Mouse (Mus musculus) limb, embryonic 12.5 days (tissue): ENCODE results near the gene Cse1l. TPM values are rescaled to one million over a fixed set of nuclear protein-coding genes. Genes with fewer than 3 reads are reported as not detected.

ENCODE experiments used
- ATAC-seq: fragments of 200-750 bp; cut with Nextera tagmentation; 2 replicates; pipeline ENCODE4 v1.8.0; 2017; ENCODE audit warnings: low read depth, moderate TSS enrichment; ENCODE audit not compliant: insufficient number of reproducible peaks, insufficient read depth, low FRiP score, low TSS enrichment
- H3K27ac ChIP-seq: fragments of 300-500 bp; sonication (generic); 2 replicates; pipeline ENCODE4 v1.5.1; 2016; ENCODE audit warnings: mild to moderate bottlenecking, moderate library complexity
- H3K27me3 ChIP-seq: fragments of 300-500 bp; sonication (generic); 2 replicates; pipeline ENCODE4 v1.6.1; 2016; ENCODE audit warnings: mild to moderate bottlenecking, moderate library complexity
- H3K36me3 ChIP-seq: fragments of 300-500 bp; sonication (generic); 2 replicates; pipeline ENCODE4 v1.6.1; 2016; ENCODE audit warnings: mild to moderate bottlenecking, moderate library complexity
- H3K4me1 ChIP-seq: fragments of 300-500 bp; sonication (generic); replicated peaks from 2 replicates; pipeline ENCODE4 v1.6.1; 2016
- H3K4me2 ChIP-seq: fragments of 300-500 bp; sonication (generic); 2 replicates; pipeline ENCODE4 v1.6.1; 2016; ENCODE audit warnings: mild to moderate bottlenecking, moderate library complexity
- H3K4me3 ChIP-seq: fragments of 300-500 bp; sonication (generic); replicated peaks from 2 replicates; pipeline ENCODE4 v1.5.1; 2016; ENCODE audit warnings: mild to moderate bottlenecking
- H3K9ac ChIP-seq: fragments of 300-500 bp; sonication (generic); replicated peaks from 2 replicates; pipeline ENCODE4 v1.6.1; 2016; ENCODE audit warnings: mild to moderate bottlenecking, moderate library complexity
- H3K9me3 ChIP-seq: fragments of 300-500 bp; sonication (generic); 2 replicates; pipeline ENCODE4 v1.6.1; 2016; ENCODE audit warnings: mild to moderate bottlenecking, moderate library complexity
- WGBS: fragments of 180-500 bp; shearing (Covaris S2); methylation state at CpG from one replicate; pipeline ENCODE4 v1.1.7; 2016; 5-methylcytosine and 5-hydroxymethylcytosine counted together
- polyA plus RNA-seq: library from polyadenylated mRNA; unstranded; fragments of >200 nt; fragmentation: Nextera tagmentation; extraction: Ambion mirVana; gene quantifications from 2 replicates; pipeline ENCODE4 v1.2.1, GENCODE M21; 2016

Gene Cse1l
- polyA plus RNA-seq, 1 experiment from 2014 or later: 169 TPM

- ATAC-seq: no peak
- Histone ChIP-seq H3K27me3 (no peaks in the 10 kb centered on the region), H3K4me1 (peaks cover 9% of the 10 kb centered on the region), H3K9me3 (no peaks in the 10 kb centered on the region), H3K36me3 (no peaks in the 10 kb centered on the region), H3K4me3 (no peak overlapping the region), H3K4me2 (no peak overlapping the region), H3K27ac (no peak overlapping the region), H3K9ac (no peak overlapping the region)
- 91% methylated on average over 6 of the region's 6 CpGs for WGBS
Observed at GRCm38 (mm10) chr2:166903719-166904282, 2.0 kb upstream of the Cse1l start.

- Histone ChIP-seq H3K9ac (peak overlapping the region; percentile 86), H3K4me1 (peaks cover 9% of the 10 kb centered on the region), H3K9me3 (no peaks in the 10 kb centered on the region), H3K4me2 (peak overlapping the region; percentile 95), H3K4me3 (peak overlapping the region; percentile 86), H3K27me3 (no peaks in the 10 kb centered on the region), H3K36me3 (peaks cover 22% of the 10 kb centered on the region), H3K27ac (peak overlapping the region; percentile 98)
- under 1% methylated on average over 28 of the region's 28 CpGs for WGBS
- peak; percentile 9; the same call in 1 of the 2 replicates for ATAC-seq
Observed at GRCm38 (mm10) chr2:166906523-166907182, 813 bp downstream of the Cse1l start.

- no peaks in the 10 kb centered on the region for H3K27me3 ChIP-seq
- no peak overlapping the region for H3K9ac ChIP-seq
- H3K9me3 ChIP-seq: no peaks in the 10 kb centered on the region
- peaks cover 9% of the 10 kb centered on the region for H3K4me1 ChIP-seq
- ATAC-seq: no peak
- H3K27ac ChIP-seq: no peak overlapping the region
- H3K36me3 ChIP-seq: peaks cover 22% of the 10 kb centered on the region
- H3K4me2 ChIP-seq: no peak overlapping the region
- 96% methylated on average over 3 of the region's 3 CpGs for WGBS
- no peak overlapping the region for H3K4me3 ChIP-seq
Observed at GRCm38 (mm10) chr2:166909729-166910128, 3.9 kb downstream of the Cse1l start.

DNA sequence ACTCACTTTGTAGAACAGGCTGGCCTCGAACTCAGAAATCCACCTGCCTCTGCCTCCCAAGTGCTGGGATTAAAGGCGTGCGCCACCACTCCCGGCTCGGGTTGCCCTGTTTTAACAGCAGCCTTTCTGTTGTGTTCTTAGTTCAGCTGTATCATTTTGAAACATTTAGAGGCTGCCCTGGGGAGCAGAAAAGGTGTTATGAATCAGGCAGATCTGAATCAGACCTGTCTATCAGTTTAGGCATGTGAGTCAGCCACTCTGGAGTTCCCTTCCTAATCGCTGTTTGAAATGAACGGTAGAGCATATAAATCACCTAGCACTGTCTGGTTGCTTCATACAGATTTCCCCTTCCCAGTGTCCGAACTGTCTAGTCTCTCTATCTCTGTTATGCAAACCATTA, 4.7 kb downstream of the Cse1l start:
- no peak overlapping the region for H3K9ac ChIP-seq
- no peaks in the 10 kb centered on the region for H3K9me3 ChIP-seq
- no peak for ATAC-seq
- no peaks in the 10 kb centered on the region for H3K27me3 ChIP-seq
- WGBS: 89% methylated on average over 8 of the region's 8 CpGs
- no peak overlapping the region for H3K4me3 ChIP-seq
- no peak overlapping the region for H3K4me2 ChIP-seq
- H3K27ac ChIP-seq: no peak overlapping the region
- peaks cover 9% of the 10 kb centered on the region for H3K4me1 ChIP-seq
- H3K36me3 ChIP-seq: peaks cover 24% of the 10 kb centered on the region

DNA sequence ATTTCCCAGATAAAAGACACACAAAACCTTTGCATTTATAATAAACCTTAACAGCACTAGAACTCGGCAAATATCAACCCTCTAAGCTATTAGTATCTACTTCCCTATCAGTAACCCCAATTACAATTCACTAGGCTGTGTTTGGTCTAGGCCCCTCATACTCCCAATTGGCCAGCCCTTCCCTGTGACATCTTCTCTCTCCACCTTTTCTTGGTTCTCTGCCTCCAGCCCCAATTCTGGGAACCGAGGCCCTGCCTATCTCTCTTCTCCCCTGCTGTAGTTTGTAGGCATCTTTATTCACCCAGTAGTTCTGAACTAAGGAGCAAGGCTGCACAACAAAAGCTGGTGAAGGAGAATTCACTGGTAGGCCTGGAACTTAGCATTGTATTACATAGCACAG, 18.1 kb downstream of the Cse1l start:
- peaks cover 89% of the 10 kb centered on the region for H3K36me3 ChIP-seq
- WGBS: 84% methylated on average over 2 of the region's 2 CpGs
- H3K27me3 ChIP-seq: no peaks in the 10 kb centered on the region
- no peak overlapping the region for H3K9ac ChIP-seq
- no peak overlapping the region for H3K27ac ChIP-seq
- no peak for ATAC-seq
- H3K4me2 ChIP-seq: no peak overlapping the region
- no peaks in the 10 kb centered on the region for H3K4me1 ChIP-seq
- H3K9me3 ChIP-seq: no peaks in the 10 kb centered on the region
- no peak overlapping the region for H3K4me3 ChIP-seq

- H3K9ac ChIP-seq: no peak overlapping the region
Observed at GRCm38 (mm10) chr2:166933943-166934342, 28.1 kb downstream of the Cse1l start.

DNA sequence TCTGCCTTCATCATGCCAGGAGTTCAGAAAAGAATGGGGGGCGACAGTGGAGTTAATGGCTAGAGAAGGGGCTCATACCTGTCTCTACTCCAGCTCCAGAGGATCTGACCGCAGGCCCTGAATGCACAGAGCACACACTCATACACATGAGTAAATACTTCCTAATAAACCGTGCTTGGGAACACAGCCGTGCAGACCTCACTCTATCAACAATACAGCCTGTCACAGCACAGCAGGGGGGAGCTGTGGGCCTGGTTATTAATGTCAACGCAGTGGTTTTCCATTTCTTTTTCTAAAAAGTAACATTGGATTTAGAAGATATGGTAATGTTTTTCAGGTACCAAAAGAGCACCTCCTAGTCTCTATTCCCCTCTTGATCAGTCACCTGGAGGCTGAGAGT, 28.6 kb downstream of the Cse1l start:
- H3K4me3 ChIP-seq: no peak overlapping the region
- H3K9me3 ChIP-seq: no peaks in the 10 kb centered on the region
- 91% methylated on average over 5 of the region's 5 CpGs for WGBS
- no peak overlapping the region for H3K4me2 ChIP-seq
- no peaks in the 10 kb centered on the region for H3K4me1 ChIP-seq
- H3K9ac ChIP-seq: no peak overlapping the region
- H3K27ac ChIP-seq: no peak overlapping the region
- ATAC-seq: no peak
- no peaks in the 10 kb centered on the region for H3K27me3 ChIP-seq
- H3K36me3 ChIP-seq: peaks cover 96% of the 10 kb centered on the region

More at GRCm38 (mm10) chr2:166933943-166934342, 28.1 kb downstream of the Cse1l start:
- ATAC-seq: no peak
- Histone ChIP-seq H3K9me3 (no peaks in the 10 kb centered on the region), H3K4me3 (no peak overlapping the region), H3K4me2 (no peak overlapping the region), H3K4me1 (no peaks in the 10 kb centered on the region), H3K36me3 (peaks cover 96% of the 10 kb centered on the region), H3K27ac (no peak overlapping the region), H3K27me3 (no peaks in the 10 kb centered on the region)
- WGBS: 90% methylated on average over 6 of the region's 6 CpGs

DNA sequence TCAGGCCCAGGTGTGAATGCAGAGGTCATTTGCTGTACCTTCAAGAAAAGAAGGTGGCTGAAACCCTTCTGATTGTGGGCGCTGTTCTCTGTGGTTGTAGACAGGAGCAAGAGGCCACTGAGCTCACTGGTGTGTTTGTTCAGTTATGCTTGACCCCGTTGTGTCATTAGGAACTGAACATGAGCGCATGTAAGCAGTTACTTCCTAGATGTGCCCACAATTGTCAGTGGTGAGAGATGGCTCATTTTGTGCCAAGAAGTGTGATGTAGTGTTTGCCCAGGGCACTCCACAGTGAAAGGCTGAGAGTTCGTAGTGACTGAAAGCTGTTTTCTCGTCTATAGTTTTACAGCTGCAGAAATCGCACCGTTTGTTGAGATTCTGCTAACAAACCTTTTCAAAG, 29.7 kb downstream of the Cse1l start:
- Histone ChIP-seq H3K27ac (no peak overlapping the region), H3K36me3 (peaks cover 94% of the 10 kb centered on the region)
- WGBS: 92% methylated on average over 7 of the region's 7 CpGs

DNA sequence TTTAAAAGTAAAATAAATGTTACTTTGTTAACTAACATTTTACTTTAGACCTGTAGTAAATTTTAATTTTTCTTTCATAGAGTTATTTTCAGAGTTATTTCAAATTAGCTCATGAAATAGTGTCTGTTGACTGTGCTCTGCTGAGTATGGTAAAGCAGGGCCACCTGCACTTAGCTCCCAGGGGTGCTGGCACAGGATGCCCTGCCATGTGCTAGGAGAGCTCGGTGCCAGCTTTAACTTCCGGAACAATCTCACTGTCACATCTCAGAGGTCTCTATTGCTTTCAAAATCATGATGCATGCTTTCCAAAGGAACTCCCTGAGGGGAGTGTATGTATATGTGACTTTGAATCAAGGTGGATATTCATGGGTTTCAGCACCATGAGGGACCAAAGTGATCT, 30.3 kb downstream of the Cse1l start:
- H3K27ac ChIP-seq: no peak overlapping the region
- H3K9me3 ChIP-seq: no peaks in the 10 kb centered on the region
- H3K4me1 ChIP-seq: no peaks in the 10 kb centered on the region
- H3K36me3 ChIP-seq: peaks cover 94% of the 10 kb centered on the region
- H3K4me3 ChIP-seq: no peak overlapping the region
- no peak overlapping the region for H3K4me2 ChIP-seq
- no peak for ATAC-seq
- WGBS: 89% methylated on average over 2 of the region's 2 CpGs
- H3K27me3 ChIP-seq: no peaks in the 10 kb centered on the region
- no peak overlapping the region for H3K9ac ChIP-seq

More for the DNA sequence above, 29.7 kb downstream of the Cse1l start:
- Histone ChIP-seq H3K9ac (no peak overlapping the region), H3K4me3 (no peak overlapping the region), H3K9me3 (no peaks in the 10 kb centered on the region), H3K4me1 (no peaks in the 10 kb centered on the region), H3K4me2 (no peak overlapping the region), H3K27me3 (no peaks in the 10 kb centered on the region)
- no peak for ATAC-seq

DNA sequence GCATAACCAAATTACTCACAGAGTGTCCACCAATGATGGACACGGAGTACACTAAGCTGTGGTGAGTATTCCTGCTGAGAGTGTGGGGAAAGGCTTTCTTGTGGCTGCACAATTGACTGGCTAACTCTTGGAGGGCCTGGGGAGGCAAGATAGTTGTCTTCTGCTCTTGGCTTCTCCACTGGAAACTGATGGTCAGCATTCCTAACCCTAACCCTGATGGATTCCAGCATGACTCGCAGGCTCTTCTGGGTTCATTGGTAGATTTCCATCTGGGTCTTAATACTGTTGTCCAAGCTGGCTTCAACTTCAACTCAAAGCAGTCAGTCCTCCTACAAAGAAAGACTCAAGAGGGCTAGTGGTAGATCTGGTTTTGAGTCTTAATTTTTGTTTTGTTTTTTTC, 37.3 kb downstream of the Cse1l start:
- no peak overlapping the region for H3K9ac ChIP-seq
- no peak overlapping the region for H3K27ac ChIP-seq
- no peak overlapping the region for H3K4me2 ChIP-seq
- H3K36me3 ChIP-seq: peaks cover 95% of the 10 kb centered on the region
- no peaks in the 10 kb centered on the region for H3K4me1 ChIP-seq
- no peaks in the 10 kb centered on the region for H3K27me3 ChIP-seq
- 92% methylated on average over 2 of the region's 2 CpGs for WGBS
- no peaks in the 10 kb centered on the region for H3K9me3 ChIP-seq
- ATAC-seq: no peak
- no peak overlapping the region for H3K4me3 ChIP-seq

GRCm38 (mm10) chr2:166944346-166944745, 38.5 kb downstream of the Cse1l start:
- Histone ChIP-seq H3K4me1 (no peaks in the 10 kb centered on the region), H3K4me3 (no peak overlapping the region), H3K27me3 (no peaks in the 10 kb centered on the region), H3K9ac (no peak overlapping the region), H3K4me2 (no peak overlapping the region), H3K9me3 (no peaks in the 10 kb centered on the region), H3K27ac (no peak overlapping the region), H3K36me3 (peaks cover 95% of the 10 kb centered on the region)
- WGBS: 76% methylated on average over 1 of the region's 1 CpGs
- no peak for ATAC-seq

- no peak for ATAC-seq
- H3K36me3 ChIP-seq: peaks cover 97% of the 10 kb centered on the region
- no peak overlapping the region for H3K4me3 ChIP-seq
- H3K9me3 ChIP-seq: no peaks in the 10 kb centered on the region
- H3K27me3 ChIP-seq: no peaks in the 10 kb centered on the region
- no peak overlapping the region for H3K4me2 ChIP-seq
- 69% methylated on average over 4 of the region's 4 CpGs for WGBS
- H3K9ac ChIP-seq: no peak overlapping the region
- H3K27ac ChIP-seq: no peak overlapping the region
- no peaks in the 10 kb centered on the region for H3K4me1 ChIP-seq
Observed at GRCm38 (mm10) chr2:166945456-166945855, 39.6 kb downstream of the Cse1l start.
